Mouse (Mus musculus) c-Kit-positive CD71-positive TER-119-positive erythroid progenitor cells, embryonic 14.5 days (primary cell): Measurements from ENCODE around the gene Ndc1.

Experiments used
- DNase-seq: peaks from one replicate; pipeline ENCODE4 v3.0.0-alpha.2; 2013; ENCODE audit warnings: low spot score

Ndc1 gene

DNA sequence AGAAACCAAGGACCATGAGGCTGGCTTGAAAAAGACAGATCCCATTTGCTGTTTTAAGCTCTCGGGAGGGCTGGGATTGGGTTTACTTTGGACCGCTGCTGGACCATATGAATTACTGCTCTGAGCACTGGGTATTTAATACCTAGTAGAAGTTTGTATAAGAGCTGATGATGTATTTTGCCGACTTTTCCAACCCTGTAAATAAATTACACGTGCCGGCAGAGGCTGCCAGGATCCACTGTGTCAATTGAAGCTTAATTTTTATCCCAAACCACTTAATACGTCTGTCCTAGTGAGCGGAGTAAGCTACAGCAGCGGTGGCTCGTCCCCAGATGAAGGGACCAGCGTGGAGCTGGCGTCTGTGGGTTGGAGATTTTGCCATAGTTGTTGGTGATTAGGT, 74.7 kb downstream of the Ndc1 start:
- DNase-seq = no peak

DNA sequence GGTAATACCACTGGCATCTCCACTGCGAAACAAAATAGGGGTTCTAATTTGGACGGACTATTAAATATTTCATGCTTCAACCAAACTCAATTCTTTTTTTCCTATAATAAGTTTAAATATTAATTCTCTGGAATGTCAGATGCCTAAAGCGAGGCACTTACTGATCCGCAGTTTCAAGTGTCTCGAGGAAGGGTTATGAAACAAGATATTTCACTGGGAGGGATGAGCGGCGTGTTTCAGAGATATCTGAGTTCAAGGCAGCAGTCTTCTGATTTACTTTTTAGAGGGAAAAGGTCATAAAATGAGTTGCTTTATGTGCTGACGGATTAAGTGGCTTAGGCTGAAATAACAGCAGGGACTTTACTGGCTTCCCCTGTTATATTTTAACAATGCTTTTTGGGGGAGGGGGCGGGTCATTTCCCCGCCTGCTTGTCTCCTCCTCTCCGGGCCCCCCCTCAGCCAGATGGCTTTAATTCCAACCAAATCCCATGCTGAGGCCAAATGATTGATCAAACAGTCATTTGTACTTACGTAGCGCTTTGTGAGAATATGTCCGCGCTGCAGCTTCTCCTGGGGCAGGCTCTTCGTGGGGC, 75.4 kb downstream of the Ndc1 start:
- DNase-seq = no peak

DNA sequence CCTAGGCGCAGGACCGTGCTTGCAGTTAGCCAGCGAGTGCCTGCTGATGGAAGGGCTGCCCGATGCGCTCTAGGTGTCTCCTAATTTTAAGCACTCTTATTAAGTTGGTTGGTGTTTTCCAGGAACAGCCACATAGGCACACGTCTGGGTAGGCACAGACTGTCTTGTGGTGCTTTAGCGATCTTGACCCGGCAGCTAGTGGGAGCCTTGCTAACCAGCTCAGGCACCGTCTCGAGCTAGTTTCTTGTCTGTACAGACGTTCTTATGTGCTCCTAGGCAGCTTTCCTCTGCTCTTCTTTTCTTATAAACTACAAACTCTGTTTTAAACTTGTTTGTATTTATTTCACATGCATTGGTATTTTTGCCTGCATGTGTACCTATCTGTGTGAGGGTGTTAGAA, 76.0 kb downstream of the Ndc1 start:
- no peak for DNase-seq

DNA sequence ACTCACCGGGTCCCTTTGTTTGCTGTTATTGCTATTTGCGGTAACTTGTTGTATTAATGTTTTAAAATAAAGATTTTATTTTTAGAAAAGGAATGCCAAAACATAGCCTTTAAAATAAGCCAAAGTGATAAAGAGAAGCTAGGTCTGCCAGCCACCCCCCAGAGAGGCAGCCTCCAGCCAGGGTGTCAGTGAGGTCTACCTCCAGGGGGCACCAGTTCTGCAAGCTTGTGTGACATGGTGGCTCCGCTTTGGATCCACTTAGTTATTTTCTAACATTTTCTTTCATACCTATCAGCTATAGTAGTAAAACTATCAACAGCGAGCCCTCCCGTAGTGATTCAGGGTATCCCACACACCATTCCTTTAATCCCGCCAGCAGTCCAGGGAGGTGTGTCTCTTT, 80.9 kb downstream of the Ndc1 start:
- no peak for DNase-seq

DNA sequence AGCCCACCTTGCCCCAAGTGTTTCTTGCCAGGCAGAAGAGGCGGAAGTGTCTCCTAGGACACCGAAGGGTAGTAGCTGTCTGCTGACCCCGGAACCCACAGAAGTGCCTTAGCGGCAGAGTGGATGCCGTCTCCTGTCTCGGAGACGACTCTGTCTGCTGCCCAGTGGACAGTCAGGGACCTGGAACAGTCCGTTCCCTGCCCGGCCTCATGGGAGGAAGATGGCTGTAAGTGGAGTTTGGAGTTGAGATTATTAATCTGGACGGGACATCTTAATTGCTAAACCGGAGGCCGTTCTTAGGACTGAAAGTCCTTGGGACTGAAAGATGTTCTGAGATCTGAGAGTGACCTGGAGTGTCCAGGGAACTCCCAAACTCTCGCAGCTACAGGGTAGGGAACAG, 81.9 kb downstream of the Ndc1 start:
- DNase-seq = no peak

DNA sequence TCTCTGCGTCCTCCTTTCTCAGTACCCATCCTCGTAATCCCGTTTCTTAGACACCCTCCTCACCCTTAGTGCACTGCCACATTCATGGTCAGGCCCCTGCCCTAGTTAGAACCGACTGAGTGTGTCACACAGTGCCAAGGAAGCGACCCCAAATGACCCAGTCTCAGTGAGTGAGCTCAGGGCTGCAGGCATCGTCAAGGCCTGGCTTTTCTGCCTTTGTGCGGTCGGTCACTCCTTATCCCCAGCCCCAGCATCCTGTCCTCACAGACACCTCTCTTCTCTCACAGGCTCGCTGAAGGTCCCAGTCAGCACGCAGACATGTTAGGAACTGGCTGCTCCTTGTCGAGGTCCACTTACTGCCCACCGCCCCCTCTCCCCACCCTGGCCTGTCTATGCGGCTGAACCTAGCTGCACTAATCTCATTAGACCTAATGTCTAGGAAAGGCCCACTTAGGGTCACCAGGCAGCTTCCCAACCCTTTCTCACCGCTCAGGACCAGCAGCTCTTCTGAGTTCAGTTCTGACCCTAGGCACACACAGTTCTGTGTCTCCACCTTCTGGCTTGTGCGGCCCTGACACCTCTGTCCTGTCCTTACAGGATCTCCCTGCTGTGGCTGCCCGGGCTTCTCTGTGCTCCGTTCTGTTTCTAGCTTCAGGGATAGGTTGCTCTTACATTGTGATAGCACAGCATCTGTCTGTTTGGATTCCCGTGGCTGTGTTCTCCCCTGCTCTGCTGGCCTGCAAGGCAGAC, 84.9 kb downstream of the Ndc1 start:
- no peak for DNase-seq

DNA sequence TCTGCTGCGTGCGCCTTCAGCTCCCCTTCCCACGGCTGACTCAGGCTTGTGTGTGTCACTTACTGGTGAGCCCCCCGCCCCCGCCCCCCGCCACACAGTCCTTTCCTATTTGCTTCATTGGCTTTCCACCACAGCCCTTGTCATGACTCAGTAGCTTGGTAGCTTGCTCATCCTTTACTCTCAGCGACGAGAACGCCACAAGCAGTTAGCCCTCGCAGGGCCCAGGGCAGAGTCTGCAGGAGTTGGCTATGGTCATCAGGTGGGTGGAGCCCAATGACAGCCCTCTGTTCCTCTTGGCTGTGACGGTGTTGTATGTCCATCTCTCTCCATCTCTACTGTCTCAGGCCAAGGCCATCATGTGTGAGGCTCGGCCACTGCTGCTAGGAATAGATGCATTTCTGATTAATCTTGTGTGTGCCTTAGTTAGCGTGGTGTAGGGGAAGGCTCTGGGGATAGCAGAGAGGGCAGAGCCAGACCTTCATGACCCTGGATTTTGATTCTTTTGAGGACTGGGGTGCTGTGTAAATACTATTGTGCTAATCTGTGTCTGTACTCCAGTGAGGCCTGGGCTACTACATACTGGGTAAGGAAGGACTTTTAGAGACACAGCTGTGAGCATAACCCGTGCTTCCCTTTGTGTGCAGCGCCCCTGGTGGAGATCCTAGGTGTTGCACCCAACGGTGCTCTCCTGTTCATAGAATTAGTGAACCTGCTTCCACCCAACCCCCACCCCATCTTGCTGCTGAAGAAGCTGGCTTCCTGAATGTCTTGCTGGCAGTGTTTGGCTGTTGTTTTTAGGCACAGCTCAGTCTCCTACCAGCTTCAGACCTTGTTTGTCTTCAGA, 85.8 kb downstream of the Ndc1 start:
- peak; percentile 74 for DNase-seq

DNA sequence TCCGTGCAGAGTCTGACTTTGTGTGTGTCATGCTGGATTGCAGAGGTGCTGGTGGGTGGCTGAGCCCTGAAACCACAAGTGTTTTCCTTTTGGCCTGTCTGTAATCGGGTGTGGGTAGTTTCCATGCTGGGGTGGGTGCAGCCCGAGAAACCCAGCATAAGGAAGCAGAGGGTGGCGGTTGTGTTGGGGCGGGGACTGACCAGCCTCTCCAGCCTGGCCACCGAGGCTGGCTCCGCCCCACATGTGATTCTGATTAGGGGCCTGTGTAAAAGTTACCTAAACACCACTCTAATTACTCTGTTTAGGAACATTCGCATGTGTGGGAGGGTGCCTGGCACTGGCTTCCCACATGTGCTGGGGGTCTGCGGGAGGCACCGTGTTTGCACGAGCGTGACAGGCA, 90.0 kb downstream of the Ndc1 start:
- peak; percentile 24 for DNase-seq

DNA sequence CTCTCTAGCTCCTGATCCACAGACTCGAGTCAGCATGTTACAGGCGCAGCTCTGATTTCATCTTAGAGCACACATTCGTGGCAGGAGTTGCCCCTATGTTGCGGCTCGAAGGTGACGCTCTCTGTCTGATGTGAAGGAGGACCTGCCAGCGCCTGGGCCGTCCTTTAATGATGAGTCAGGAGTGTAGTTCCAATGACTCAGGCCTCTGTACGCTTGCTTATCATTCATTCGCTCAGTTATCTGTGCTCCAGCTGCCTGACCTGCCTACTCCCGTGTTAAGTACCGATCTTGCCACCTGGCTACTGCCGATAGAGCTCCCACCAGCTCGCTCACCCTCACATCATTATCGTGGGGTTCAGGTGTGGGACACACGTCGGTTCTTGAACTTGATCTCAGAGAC, 91.3 kb downstream of the Ndc1 start:
- peak; percentile 76 for DNase-seq

DNA sequence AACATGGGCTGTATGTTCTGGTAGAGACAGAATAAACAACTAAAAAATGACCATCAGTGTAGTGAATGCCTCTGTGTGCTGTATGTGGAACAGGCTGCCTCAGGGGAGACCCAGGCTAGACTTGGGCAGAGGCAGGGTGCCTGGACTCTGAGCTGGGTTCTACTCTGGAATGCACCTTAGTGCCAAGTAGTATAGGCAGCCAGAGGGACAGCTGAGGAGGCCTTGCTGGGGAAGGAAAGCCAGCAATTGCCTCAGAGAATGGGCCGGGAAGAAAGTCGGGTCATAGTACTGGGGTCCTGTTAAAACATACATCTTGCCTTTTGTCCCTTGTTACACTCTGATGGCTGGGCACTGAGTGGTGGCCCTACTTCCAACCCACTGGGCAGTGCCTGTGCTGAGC, 91.9 kb downstream of the Ndc1 start:
- DNase-seq = no peak

DNA sequence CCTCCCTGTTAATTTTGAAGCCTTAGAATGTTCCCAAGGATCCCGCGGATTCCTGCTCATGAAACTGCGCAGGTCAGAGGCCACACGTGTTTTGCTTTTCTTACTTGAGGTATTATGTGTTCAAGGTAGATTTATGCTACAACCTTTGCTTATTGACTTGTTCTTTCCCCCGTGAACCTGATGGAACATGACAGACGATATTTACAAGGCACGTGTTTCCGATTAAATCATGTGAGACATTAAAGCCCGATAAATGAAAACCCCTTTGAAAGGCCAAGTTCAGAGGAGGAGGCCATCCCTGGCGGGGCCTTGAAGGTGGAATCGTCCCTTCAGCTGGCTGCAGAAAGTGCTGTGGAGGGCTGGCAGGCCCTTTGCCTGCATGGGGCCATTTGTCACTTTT, 92.9 kb downstream of the Ndc1 start:
- DNase-seq = no peak
